Mouse (Mus musculus) liver, embryonic 14.5 days (tissue): ENCODE measurements around the gene Naa80. TPM values are rescaled to one million over a fixed set of nuclear protein-coding genes. Genes with fewer than 3 reads are reported as not detected.

ENCODE experiments used
- ATAC-seq: fragments of 200-750 bp; cut with Nextera tagmentation; 2 replicates; pipeline ENCODE4 v1.8.0; 2017; ENCODE audit warnings: moderate number of reproducible peaks, mild to moderate bottlenecking, moderate library complexity; ENCODE audit not compliant: insufficient read depth
- DNase-seq, 3 experiments: peaks; one replicate each; pipeline ENCODE4 v3.0.0-alpha.2; 2012 to 2013; ENCODE audit warnings: low read depth in 3 of 3, low spot score in 3 of 3
- H3K27ac ChIP-seq: fragments of 300-500 bp; sonication (generic); 2 replicates; pipeline ENCODE4 v1.5.1; 2014; ENCODE audit warnings: moderate library complexity, mild to moderate bottlenecking, control low read depth, inconsistent platforms
- H3K27me3 ChIP-seq: fragments of 300-500 bp; sonication (generic); 2 replicates; pipeline ENCODE4 v1.6.1; 2014; ENCODE audit warnings: mild to moderate bottlenecking, low read length, moderate library complexity; ENCODE audit not compliant: control insufficient read depth, insufficient read depth
- H3K36me3 ChIP-seq: fragments of 300-500 bp; sonication (generic); replicated peaks from 2 replicates; pipeline ENCODE4 v1.6.1; 2014; ENCODE audit warnings: low read depth; ENCODE audit not compliant: control insufficient read depth, insufficient read depth
- H3K4me1 ChIP-seq, 2 experiments: fragments of 200-500 bp in 1 of 2; fragments of 300-500 bp in 1 of 2; sonication (generic) in 1 of 2; replicated peaks; 2 replicates each; pipeline ENCODE4 v1.6.1; 2012 to 2014; ENCODE audit warnings: antibody characterized with exemption in 1 of 2, inconsistent platforms in 1 of 2, low read length in 1 of 2; ENCODE audit not compliant: control insufficient read depth in 2 of 2, insufficient read depth in 2 of 2
- H3K4me2 ChIP-seq: fragments of 300-500 bp; sonication (generic); 2 replicates; pipeline ENCODE4 v1.6.1; 2014; ENCODE audit warnings: low read depth, mild to moderate bottlenecking, control low read depth, moderate library complexity
- H3K4me3 ChIP-seq, 2 experiments: fragments of 200-500 bp in 1 of 2; fragments of 300-500 bp in 1 of 2; sonication (generic) in 1 of 2; 2 replicates each; pipeline ENCODE4 v1.5.1; 2012 to 2014; ENCODE audit warnings: low read depth in 2 of 2, low read length in 2 of 2, mild to moderate bottlenecking in 2 of 2, control low read depth in 1 of 2, inconsistent platforms in 1 of 2, moderate library complexity in 1 of 2; ENCODE audit not compliant: insufficient read depth in 1 of 2
- H3K9ac ChIP-seq: fragments of 300-500 bp; sonication (generic); replicated peaks from 2 replicates; pipeline ENCODE4 v1.6.1; 2014; ENCODE audit warnings: mild to moderate bottlenecking, control low read depth, moderate library complexity
- H3K9me3 ChIP-seq: fragments of 300-500 bp; sonication (generic); 2 replicates; pipeline ENCODE4 v1.6.1; 2016; ENCODE audit warnings: low read length, mixed read lengths; ENCODE audit not compliant: control insufficient read depth
- CTCF ChIP-seq: IDR thresholded peaks from 2 replicates; pipeline ENCODE4 v1.5.1; 2016; ENCODE audit warnings: antibody characterized with exemption, low read depth, control low read depth
- EP300 ChIP-seq: IDR thresholded peaks from 2 replicates; pipeline ENCODE4 v1.6.1; 2016; ENCODE audit warnings: antibody characterized with exemption, low read depth
- WGBS: fragments of 180-500 bp; shearing (Covaris S2); extraction: QIAGEN DNeasy Blood & Tissue Kit; methylation state at CpG from one replicate; pipeline ENCODE4 v1.1.7; 2014; ENCODE audit not compliant: insufficient replicate concordance; 5-methylcytosine and 5-hydroxymethylcytosine counted together
- polyA plus RNA-seq, 2 experiments: library from polyadenylated mRNA; depleted of rRNA in 1 of 2; stranded (reverse) in 1 of 2; unstranded in 1 of 2; fragments of >200 nt; fragmentation: Nextera tagmentation in 1 of 2; extraction: Ambion mirVana in 1 of 2; gene quantifications; 2 replicates each; pipeline versions ENCODE4 v1.2.1 to v1.2.3; 2012 to 2014

The Naa80 gene
- polyA plus RNA-seq, 2 experiments = 8.9 to 11.4 TPM

DNA sequence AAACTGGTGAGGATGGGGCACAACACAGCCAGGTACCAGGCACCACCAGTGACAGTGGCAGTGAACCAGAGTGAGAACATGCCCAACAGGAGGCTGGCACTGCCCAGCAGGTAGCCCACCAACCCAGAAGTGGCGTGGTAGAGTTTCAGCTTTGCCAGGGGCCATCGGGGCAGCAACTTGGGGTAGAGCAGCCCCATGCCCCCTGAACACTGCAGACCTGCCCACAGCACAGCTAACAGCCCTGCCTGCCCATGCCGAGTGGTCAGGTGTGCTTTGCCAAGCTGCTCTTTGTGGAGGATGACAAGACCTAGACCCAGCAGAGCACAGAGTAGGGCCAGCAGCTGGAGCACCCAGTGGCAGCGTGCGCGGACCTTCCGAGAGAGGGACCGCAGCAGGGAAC lies 38.7 kb upstream of the Naa80 start:
- H3K36me3 ChIP-seq = peaks cover 27% of the 10 kb centered on the region
- no peak overlapping the region for H3K4me3 ChIP-seq
- ATAC-seq (no peak), DNase-seq (no peak)
- no peaks in the 10 kb centered on the region for H3K27me3 ChIP-seq
- WGBS = 85% methylated on average over 8 of the region's 8 CpGs
- H3K4me2 ChIP-seq = no peak overlapping the region
- peaks cover 13 to 28% of the 10 kb centered on the region in 2 experiments for H3K4me1 ChIP-seq
- no peaks in the 10 kb centered on the region for H3K9me3 ChIP-seq
- no peak overlapping the region for H3K9ac ChIP-seq
- no peak overlapping the region for H3K27ac ChIP-seq
- no peak for TF ChIP-seq CTCF
- TF ChIP-seq EP300 = no peak

DNA sequence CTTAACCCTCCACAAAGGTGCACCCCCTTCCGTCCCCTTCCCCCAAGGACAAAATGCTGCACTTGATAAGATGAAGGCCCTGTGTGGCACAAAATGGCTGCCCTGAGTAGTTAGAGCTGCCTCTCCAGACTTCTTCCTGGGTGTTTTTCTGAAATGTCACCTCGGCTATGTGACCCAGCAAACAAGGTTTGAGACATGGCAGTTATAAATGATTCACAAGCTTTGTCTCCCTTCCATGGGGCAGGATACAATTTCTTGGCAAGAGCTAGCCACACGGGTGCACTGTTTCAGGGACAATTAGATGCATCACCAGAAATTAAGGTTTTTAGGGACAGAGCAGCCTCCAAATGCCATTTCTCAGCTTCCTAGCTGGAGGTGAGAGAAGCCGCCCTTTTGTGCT lies 38.3 kb upstream of the Naa80 start:
- WGBS = 62% methylated on average over 4 of the region's 4 CpGs
- H3K36me3 ChIP-seq = peaks cover 27% of the 10 kb centered on the region

DNA sequence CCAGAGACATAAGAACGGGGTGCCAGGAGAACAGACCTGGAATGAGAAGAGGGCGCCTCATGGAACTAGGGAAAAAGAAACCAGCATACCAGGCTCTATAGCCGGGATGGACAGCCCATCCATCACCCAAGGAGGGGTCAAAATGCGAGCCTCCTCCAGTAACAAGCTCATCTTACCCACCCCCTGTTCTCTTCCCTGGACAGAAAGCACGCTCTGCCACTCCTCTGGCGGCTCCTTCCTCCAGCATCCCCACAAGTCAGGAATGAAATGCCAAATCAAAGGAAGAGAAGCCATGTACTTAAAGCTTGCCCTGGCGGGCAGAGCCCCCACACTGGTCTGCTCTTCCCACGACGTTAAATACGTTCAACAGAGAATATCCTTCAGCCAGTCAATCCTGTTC lies 37.7 kb upstream of the Naa80 start:
- Histone ChIP-seq H3K4me1 (peaks cover 7 to 23% of the 10 kb centered on the region in 2 experiments), H3K27ac (no peak overlapping the region), H3K4me3 (peak overlapping the region; percentile 67 to 96; a peak in 2 of 4 replicates)

More for the DNA sequence above, 38.3 kb upstream of the Naa80 start:
- no peak for ATAC-seq
- Histone ChIP-seq H3K9me3 (no peaks in the 10 kb centered on the region), H3K27me3 (no peaks in the 10 kb centered on the region), H3K4me3 (no peak overlapping the region), H3K4me1 (peaks cover 11 to 28% of the 10 kb centered on the region in 2 experiments), H3K27ac (no peak overlapping the region), H3K4me2 (no peak overlapping the region), H3K9ac (no peak overlapping the region)
- TF ChIP-seq EP300 (no peak), CTCF (no peak)
- no peak for DNase-seq

DNA sequence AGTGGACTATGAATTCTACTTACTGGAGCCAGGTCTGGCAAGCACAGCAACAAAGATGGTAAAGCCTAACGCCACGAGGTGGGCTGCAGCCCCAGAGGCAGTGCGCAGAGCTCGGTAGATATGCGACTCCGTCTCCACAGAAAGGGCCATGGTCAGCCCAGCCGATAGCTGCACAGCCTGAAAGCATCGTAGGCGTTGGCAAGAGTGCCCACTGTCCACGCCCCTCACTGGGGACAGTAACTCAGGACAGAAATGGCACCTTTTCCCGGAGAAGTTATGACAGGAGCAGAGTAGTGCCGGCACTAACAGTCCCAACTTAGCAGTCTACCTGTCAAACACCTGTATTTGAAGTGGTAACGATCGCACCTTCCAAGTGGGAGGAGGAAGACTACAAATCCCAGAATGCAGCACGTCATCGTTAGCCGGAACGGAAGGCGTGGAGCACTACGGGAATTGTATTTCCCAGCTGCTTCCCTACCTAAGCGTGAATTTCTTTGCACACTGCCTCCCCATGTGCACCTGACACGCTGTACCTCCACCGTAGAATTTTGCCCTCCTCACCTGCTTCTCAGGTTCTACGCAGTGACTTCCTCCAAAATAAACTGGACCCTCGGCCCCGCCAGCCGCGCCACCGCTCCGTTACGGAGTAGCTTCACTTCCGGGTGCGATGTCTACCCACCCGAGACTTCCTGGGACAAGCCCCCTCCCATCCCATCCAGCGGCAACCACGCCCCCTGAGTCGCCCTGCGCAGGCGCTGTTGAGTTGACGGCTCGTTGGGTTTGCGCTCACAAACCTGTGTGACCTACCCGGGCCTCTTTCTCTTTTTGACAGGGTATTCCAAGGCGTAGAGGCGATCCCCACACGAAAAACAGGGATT lies 37.0 kb upstream of the Naa80 start, which contains the start of the genes Cyb561d2 and Nprl2:
TSS of gene Cyb561d2 (minus strand) at position 720 of the 878 bp plus-strand sequence.
TSS of gene Nprl2 (plus strand) at position 753 of the 878 bp plus-strand sequence.
- peak within 1 kb of the TSS; percentile 67 to 96 for H3K4me3 ChIP-seq
- TF ChIP-seq EP300 (no peak), CTCF (no peak)
- DNase-seq = peak; percentile 77 to 84 (median 77)

More for the DNA sequence above, 37.7 kb upstream of the Naa80 start:
- H3K36me3 ChIP-seq = peaks cover 27% of the 10 kb centered on the region
- no peaks in the 10 kb centered on the region for H3K9me3 ChIP-seq
- WGBS = 39% methylated on average over 10 of the region's 10 CpGs
- H3K4me2 ChIP-seq = peak overlapping the region; percentile 98
- H3K9ac ChIP-seq = no peak overlapping the region
- H3K27me3 ChIP-seq = no peaks in the 10 kb centered on the region
- TF ChIP-seq EP300 (no peak), CTCF (no peak)
- ATAC-seq = no peak
- DNase-seq = no peak

DNA sequence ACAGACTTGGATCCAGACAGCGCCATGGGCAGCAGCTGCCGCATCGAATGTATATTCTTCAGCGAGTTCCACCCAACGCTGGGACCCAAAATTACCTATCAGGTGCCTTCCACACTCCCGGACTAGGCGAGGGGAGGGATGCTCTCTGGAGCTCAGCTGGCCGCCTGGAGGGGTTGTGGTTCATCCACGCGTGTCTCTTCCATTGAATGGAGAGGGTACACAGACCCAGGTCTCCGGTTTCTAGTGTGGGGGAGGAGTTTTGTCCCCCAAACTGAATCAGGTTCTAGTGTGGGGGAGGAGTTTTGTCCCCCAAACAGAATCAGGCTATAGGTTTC lies 36.4 kb upstream of the Naa80 start:
- Histone ChIP-seq H3K27ac (peak overlapping the region; percentile 26), H3K4me2 (peak overlapping the region; percentile 98), H3K36me3 (peaks cover 27% of the 10 kb centered on the region), H3K4me1 (peaks cover 11 to 15% of the 10 kb centered on the region in 2 experiments), H3K9ac (peak overlapping the region; percentile 83), H3K9me3 (no peaks in the 10 kb centered on the region), H3K27me3 (no peaks in the 10 kb centered on the region), H3K4me3 (peak overlapping the region; percentile 67 to 96)
- no peak for DNase-seq
- ATAC-seq = peak; percentile 22
- WGBS = 1% methylated on average over 11 of the region's 11 CpGs
- TF ChIP-seq CTCF (no peak), EP300 (no peak)

More for the DNA sequence above, 37.0 kb upstream of the Naa80 start, which contains the start of the genes Cyb561d2 and Nprl2:
- peak; percentile 82 for ATAC-seq
- H3K4me2 ChIP-seq = peak within 1 kb of the TSS; percentile 98
- WGBS = under 1% methylated on average over 46 of the region's 46 CpGs
- peaks cover 27% of the 10 kb centered on the region for H3K36me3 ChIP-seq
- peak within 1 kb of the TSS; percentile 26 for H3K27ac ChIP-seq
- peaks cover 6 to 16% of the 10 kb centered on the region in 2 experiments for H3K4me1 ChIP-seq
- H3K9me3 ChIP-seq = no peaks in the 10 kb centered on the region
- H3K9ac ChIP-seq = peak within 1 kb of the TSS; percentile 83
- no peaks in the 10 kb centered on the region for H3K27me3 ChIP-seq
